Mouse (Mus musculus) neural tube, embryonic 15.5 days (tissue): Measurements from ENCODE around the gene AU022252. TPM values are rescaled to one million over a fixed set of nuclear protein-coding genes. Genes with fewer than 3 reads are reported as not detected.

Source experiments
- ATAC-seq: fragments of 200-750 bp; cut with Nextera tagmentation; 2 replicates; pipeline ENCODE4 v1.8.0; 2017; ENCODE audit warnings: mild to moderate bottlenecking, moderate TSS enrichment, moderate library complexity; ENCODE audit not compliant: low FRiP score
- H3K27ac ChIP-seq: fragments of 300-500 bp; sonication (generic); replicated peaks from 2 replicates; pipeline ENCODE4 v1.5.1; 2015; ENCODE audit warnings: mild to moderate bottlenecking, inconsistent platforms
- H3K27me3 ChIP-seq: fragments of 300-500 bp; sonication (generic); replicated peaks from 2 replicates; pipeline ENCODE4 v1.6.1; 2015; ENCODE audit warnings: inconsistent platforms
- H3K36me3 ChIP-seq: fragments of 300-500 bp; sonication (generic); 2 replicates; pipeline ENCODE4 v1.6.1; 2015; ENCODE audit warnings: inconsistent platforms
- H3K4me1 ChIP-seq: fragments of 300-500 bp; sonication (generic); 2 replicates; pipeline ENCODE4 v1.6.1; 2015; ENCODE audit warnings: inconsistent platforms
- H3K4me2 ChIP-seq: fragments of 300-500 bp; sonication (generic); 2 replicates; pipeline ENCODE4 v1.6.1; 2015; ENCODE audit warnings: inconsistent platforms, mild to moderate bottlenecking, moderate library complexity
- H3K4me3 ChIP-seq: fragments of 300-500 bp; sonication (generic); replicated peaks from 2 replicates; pipeline ENCODE4 v1.5.1; 2015; ENCODE audit warnings: mild to moderate bottlenecking, inconsistent platforms
- H3K9ac ChIP-seq: fragments of 300-500 bp; sonication (generic); replicated peaks from 2 replicates; pipeline ENCODE4 v1.6.1; 2015; ENCODE audit warnings: mild to moderate bottlenecking, inconsistent platforms
- H3K9me3 ChIP-seq: fragments of 300-500 bp; sonication (generic); replicated peaks from 2 replicates; pipeline ENCODE4 v1.6.1; 2016; ENCODE audit warnings: inconsistent platforms
- WGBS: fragments of 180-500 bp; shearing (Covaris S2); methylation state at CpG from one replicate; pipeline ENCODE4 v1.1.7; 2015; ENCODE audit warnings: mixed read lengths; 5-methylcytosine and 5-hydroxymethylcytosine counted together
- polyA plus RNA-seq: library from polyadenylated mRNA; unstranded; fragments of >200 nt; fragmentation: Nextera tagmentation; extraction: Ambion mirVana; gene quantifications from 2 replicates; pipeline ENCODE4 v1.2.1, GENCODE M21; 2015

AU022252 gene
- polyA plus RNA-seq, 1 experiment from 2014 or later = 26.0 TPM

DNA sequence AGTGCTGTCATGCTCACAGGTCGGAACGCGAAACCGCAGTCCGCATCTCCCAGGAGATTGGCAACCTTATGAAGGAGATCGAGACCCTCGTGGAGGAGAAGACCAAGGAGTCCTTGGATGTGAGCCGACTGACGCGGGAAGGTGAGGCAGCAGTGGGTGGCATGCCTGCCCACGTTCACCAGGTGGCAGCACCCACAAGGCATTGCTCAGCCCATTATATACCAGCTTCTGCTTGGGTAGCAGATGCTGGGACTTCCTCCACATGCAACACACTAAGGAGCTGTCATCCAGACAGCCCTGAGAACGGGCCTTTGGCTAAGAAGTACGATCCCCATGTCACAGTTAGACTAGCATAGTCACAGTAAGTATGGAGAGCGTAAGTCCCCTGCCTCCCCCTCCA is 9.2 kb upstream of the AU022252 start:
- H3K9ac ChIP-seq = no peak overlapping the region
- no peak overlapping the region for H3K4me2 ChIP-seq
- H3K27ac ChIP-seq = no peak overlapping the region
- H3K36me3 ChIP-seq = peaks cover 73% of the 10 kb centered on the region
- no peak overlapping the region for H3K4me3 ChIP-seq
- H3K9me3 ChIP-seq = no peaks in the 10 kb centered on the region
- H3K4me1 ChIP-seq = peaks cover 6% of the 10 kb centered on the region; the same call in 1 of the 2 replicates
- H3K27me3 ChIP-seq = no peaks in the 10 kb centered on the region
- ATAC-seq = no peak
- WGBS = 88% methylated on average over 14 of the region's 14 CpGs

DNA sequence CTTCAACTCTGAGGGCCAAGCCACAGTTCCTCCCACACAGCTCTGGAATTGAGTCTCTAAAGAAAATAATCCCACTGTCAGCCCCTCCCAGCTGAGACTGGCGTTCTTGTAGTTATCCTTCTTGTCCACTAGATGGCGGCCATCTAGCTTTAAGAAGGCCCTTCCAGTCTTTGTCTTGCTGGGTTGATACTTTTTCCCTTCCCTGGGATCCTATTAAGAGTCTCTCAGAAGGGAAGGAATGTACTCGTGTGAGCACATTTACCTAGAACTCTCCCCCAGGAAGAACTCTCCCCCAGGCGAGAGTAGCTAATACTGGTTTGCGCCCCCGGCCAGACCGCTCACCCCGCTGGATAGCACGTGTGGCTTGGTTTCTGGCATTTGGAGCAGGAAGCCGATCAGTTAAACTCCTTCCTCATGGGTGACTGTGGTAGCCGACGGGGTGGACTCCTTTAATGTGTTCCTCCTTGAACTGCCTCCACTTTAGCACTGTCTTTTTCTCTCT is 6.7 kb upstream of the AU022252 start:
- peak; percentile 71; the same call in 1 of the 2 replicates for ATAC-seq
- Histone ChIP-seq H3K9ac (no peak overlapping the region; the same call in 1 of the 2 replicates), H3K4me3 (no peak overlapping the region), H3K36me3 (peaks cover 56% of the 10 kb centered on the region), H3K27me3 (no peaks in the 10 kb centered on the region), H3K9me3 (no peaks in the 10 kb centered on the region), H3K4me2 (peak overlapping the region; percentile 15; the same call in 1 of the 2 replicates), H3K27ac (peak overlapping the region; percentile 67), H3K4me1 (peaks cover 11% of the 10 kb centered on the region)
- 37% methylated on average over 12 of the region's 12 CpGs for WGBS

DNA sequence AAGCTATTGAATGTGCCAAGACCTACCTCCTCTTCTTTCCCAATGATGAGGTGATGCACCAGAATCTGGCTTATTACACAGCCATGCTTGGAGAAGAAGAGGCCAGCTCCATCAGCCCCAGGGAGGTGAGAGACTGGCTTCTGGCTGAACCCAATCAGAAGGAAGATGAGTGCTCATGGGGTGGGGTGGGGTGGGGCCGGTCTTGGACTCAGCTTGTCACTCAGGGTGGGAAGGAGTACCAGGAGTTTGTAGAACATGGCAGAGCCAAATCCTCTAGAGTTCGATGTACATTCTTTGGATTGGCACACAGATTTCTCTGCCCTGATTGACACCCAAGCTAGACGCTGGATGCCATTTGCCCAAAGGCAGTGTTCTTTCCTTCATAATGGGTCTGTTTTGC is 6.1 kb upstream of the AU022252 start:
- Histone ChIP-seq H3K4me1 (peaks cover 16% of the 10 kb centered on the region), H3K36me3 (peaks cover 50% of the 10 kb centered on the region), H3K4me2 (no peak overlapping the region), H3K9ac (no peak overlapping the region), H3K4me3 (no peak overlapping the region), H3K27ac (peak overlapping the region; percentile 14; the same call in 1 of the 2 replicates), H3K27me3 (no peaks in the 10 kb centered on the region), H3K9me3 (no peaks in the 10 kb centered on the region)
- ATAC-seq = no peak
- WGBS = 82% methylated on average over 3 of the region's 3 CpGs

DNA sequence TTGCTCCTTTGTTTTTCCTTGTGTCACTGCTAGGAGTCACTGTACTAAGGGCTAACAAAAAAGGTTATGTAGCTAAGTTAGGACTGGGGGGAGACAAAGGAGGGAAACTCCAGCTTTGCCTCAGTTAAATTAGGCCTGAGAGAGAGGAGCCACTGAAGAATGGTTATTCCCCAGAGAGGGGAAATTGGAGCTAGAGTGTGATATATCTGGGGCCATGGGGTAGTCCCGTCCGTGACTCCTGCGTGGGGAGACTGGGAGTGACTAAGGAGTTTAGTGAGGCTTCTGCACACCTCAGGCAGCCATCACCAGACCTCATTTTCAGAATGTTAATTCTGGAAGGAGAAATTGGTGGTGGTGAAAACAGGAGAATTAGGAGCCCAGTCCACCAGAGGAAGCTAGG is 1.8 kb upstream of the AU022252 start:
- 87% methylated on average over 3 of the region's 3 CpGs for WGBS
- peak overlapping the region; percentile 72 for H3K9ac ChIP-seq
- H3K27ac ChIP-seq = peak overlapping the region; percentile 81; the same call in 1 of the 2 replicates
- H3K4me2 ChIP-seq = peak overlapping the region; percentile 76
- H3K4me1 ChIP-seq = peaks cover 20% of the 10 kb centered on the region
- H3K36me3 ChIP-seq = peaks cover 24% of the 10 kb centered on the region
- peak overlapping the region; percentile 87 for H3K4me3 ChIP-seq
- no peak for ATAC-seq
- no peaks in the 10 kb centered on the region for H3K27me3 ChIP-seq
- no peaks in the 10 kb centered on the region for H3K9me3 ChIP-seq

DNA sequence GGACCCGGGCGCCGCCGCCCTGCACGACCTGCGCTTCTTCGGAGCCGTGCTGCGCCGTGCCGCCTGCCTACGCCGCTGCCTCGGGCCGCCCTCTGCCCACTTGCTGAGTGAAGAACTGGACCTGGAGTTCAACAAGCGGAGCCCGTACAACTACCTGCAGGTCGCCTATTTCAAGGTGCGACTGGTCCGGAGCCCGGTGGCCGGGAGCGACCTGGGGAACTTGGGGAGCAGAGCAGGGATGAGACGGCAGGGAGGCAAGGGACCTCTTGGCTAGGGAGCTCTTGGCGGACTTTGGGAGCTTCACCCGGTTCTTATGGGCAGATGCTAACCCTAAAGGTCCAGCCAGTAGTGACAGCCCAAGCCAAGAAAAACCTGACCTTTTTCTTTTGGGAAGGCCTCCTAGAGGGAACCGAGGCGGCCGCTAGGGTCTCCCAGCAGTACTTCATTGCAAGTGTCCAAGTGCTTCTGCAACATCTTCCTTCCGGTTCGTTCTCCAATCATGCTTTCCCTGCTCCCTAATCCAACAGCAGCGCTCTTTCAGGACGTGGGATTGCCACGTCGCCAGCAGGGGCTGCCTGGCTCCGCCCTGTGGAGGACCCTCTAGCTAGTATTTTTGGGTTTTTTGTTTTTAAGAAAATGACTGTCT is 867 bp upstream of the AU022252 start:
- Histone ChIP-seq H3K4me3 (peak overlapping the region; percentile 87), H3K27ac (peak overlapping the region; percentile 81), H3K4me1 (peaks cover 19% of the 10 kb centered on the region), H3K36me3 (peaks cover 23% of the 10 kb centered on the region), H3K9me3 (no peaks in the 10 kb centered on the region), H3K4me2 (peak overlapping the region; percentile 76), H3K27me3 (no peaks in the 10 kb centered on the region), H3K9ac (peak overlapping the region; percentile 72)
- WGBS = 1% methylated on average over 36 of the region's 36 CpGs
- peak; percentile 53 for ATAC-seq

DNA sequence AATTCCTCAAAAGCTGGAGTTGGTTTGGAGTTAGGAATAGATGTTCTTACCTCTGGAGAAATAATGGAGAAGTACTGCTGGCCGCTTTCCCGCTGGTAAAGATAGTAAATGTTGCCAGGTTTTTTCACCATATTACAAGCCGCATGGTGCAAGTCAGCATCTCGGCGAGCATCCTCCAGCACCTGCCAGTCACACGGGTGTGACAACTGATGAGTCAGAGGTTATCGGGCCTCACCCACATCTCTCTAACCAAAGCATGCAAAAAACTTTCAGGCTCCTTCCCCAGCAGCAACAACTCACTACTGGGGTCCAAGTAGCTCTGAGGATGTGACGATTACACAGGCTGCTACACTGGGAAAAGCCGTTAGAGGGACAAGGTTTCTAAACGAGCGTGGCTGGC is 5.8 kb downstream of the AU022252 start:
- H3K4me3 ChIP-seq = no peak overlapping the region
- H3K4me1 ChIP-seq = peaks cover 4% of the 10 kb centered on the region; the same call in 1 of the 2 replicates
- no peaks in the 10 kb centered on the region for H3K9me3 ChIP-seq
- H3K36me3 ChIP-seq = peaks cover 38% of the 10 kb centered on the region
- ATAC-seq = no peak
- H3K4me2 ChIP-seq = no peak overlapping the region
- 94% methylated on average over 11 of the region's 11 CpGs for WGBS
- no peak overlapping the region for H3K27ac ChIP-seq
- H3K9ac ChIP-seq = no peak overlapping the region
- H3K27me3 ChIP-seq = no peaks in the 10 kb centered on the region

DNA sequence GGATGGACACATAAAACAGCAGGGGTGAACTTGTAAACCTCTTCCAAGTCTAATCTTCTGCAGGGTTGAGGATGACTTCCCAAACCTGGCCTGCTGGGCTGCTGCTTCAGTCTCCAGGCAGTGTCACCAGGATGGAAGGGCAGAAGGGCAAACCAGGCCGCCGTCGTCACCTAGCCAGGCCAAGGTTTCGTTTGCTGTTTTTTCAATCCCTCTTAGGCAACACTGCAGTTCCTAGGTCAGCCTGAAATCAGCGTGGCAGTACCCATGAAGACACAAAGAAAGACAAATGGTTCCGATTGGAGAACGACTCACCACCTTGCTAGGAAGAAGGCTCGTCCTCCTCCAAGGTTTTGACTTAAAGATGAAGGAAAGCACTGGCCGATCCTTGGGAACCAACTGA is 6.8 kb downstream of the AU022252 start:
- no peak overlapping the region for H3K9ac ChIP-seq
- no peaks in the 10 kb centered on the region for H3K27me3 ChIP-seq
- H3K36me3 ChIP-seq = peaks cover 38% of the 10 kb centered on the region
- no peak overlapping the region for H3K4me3 ChIP-seq
- H3K27ac ChIP-seq = no peak overlapping the region
- 93% methylated on average over 9 of the region's 9 CpGs for WGBS
- H3K4me2 ChIP-seq = no peak overlapping the region
- ATAC-seq = no peak
- H3K4me1 ChIP-seq = no peaks in the 10 kb centered on the region
- no peaks in the 10 kb centered on the region for H3K9me3 ChIP-seq

DNA sequence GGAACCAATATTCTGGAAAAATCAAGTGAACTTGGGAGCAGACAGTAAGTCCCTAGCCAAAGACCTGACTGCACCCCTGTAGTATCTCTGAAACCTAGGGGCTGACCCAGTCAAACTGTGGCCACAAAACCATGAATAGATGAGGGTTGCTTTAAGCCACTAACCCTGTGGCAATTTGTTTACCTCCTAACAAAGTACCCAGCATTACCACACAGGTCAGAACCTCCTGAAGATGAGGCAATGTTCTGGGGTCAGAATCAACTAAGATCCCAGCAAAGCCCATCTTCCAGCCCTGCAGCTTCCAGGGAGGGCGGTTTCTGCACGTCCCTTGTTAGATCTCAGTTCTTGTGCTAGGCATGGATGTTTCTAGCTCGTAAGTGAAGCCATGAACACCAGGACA is 8.0 kb downstream of the AU022252 start:
- Histone ChIP-seq H3K27ac (no peak overlapping the region), H3K4me3 (no peak overlapping the region), H3K4me2 (no peak overlapping the region), H3K4me1 (no peaks in the 10 kb centered on the region), H3K9me3 (no peaks in the 10 kb centered on the region), H3K36me3 (peaks cover 38% of the 10 kb centered on the region), H3K27me3 (no peaks in the 10 kb centered on the region), H3K9ac (no peak overlapping the region)
- WGBS = 95% methylated on average over 3 of the region's 3 CpGs
- no peak for ATAC-seq

DNA sequence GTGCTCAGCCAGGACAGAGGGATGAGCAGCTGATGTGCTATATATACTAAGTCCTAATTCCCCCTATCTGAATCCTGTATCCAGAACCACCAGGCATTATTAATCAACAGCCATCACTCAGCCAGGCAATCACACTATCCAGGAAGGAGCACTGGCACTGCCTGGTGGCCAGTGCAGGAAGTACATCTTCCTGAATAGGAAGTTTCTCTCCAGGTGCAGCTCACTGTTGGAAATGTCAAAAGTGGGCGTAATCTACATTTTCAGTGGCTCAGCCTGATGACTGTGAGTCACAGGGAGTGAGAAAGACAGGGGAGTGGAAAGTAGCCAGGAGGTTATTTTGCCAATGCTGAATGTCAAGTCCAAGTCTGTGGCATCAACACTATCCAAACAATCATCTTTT is 8.8 kb downstream of the AU022252 start:
- 0 out of 2 replicates have a peak, but pooled peaks cover 3% of the 10 kb centered on the region for H3K27me3 ChIP-seq
- H3K4me3 ChIP-seq = no peak overlapping the region
- ATAC-seq = no peak
- no peak overlapping the region for H3K27ac ChIP-seq
- H3K4me1 ChIP-seq = no peaks in the 10 kb centered on the region
- WGBS = 88% methylated on average over 1 of the region's 1 CpGs
- H3K36me3 ChIP-seq = peaks cover 38% of the 10 kb centered on the region
- H3K9ac ChIP-seq = no peak overlapping the region
- H3K9me3 ChIP-seq = no peaks in the 10 kb centered on the region
- H3K4me2 ChIP-seq = no peak overlapping the region

DNA sequence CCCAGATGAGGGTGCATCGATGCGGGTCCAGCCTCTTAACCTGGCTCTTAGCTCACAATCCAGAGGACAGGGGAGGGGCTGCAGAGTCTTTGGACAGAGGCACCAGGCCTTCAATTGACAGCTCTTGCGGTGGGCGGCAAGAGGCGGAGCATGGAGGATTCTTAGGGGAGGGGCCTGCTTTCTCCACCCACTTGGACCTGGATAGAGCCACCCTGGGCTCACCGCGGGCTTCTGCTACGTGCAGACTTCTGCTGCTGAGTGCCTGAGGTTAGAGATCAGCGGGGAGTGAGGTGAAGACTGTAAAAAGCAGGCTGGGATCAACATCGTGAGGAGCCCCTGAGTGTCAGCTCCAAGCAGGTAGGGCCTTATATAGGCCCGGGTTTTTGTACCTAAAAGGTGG is 14.3 kb downstream of the AU022252 start, which contains the start of gene Tmem269:
Gene Tmem269, minus strand, starts transcription at position 49 of the 400 bp plus-strand sequence.
- no peak within 1 kb of the TSS for H3K27ac ChIP-seq
- 12% methylated on average over 11 of the region's 11 CpGs for WGBS
- H3K4me3 ChIP-seq = no peak within 1 kb of the TSS
- H3K9ac ChIP-seq = no peak within 1 kb of the TSS
- no peaks in the 10 kb centered on the region; the same call in 1 of the 2 replicates for H3K4me1 ChIP-seq
- 0 out of 2 replicates have a peak, but pooled peaks cover 3% of the 10 kb centered on the region for H3K27me3 ChIP-seq
- no peaks in the 10 kb centered on the region for H3K9me3 ChIP-seq
- no peaks in the 10 kb centered on the region for H3K36me3 ChIP-seq
- no peak for ATAC-seq
- no peak within 1 kb of the TSS for H3K4me2 ChIP-seq

DNA sequence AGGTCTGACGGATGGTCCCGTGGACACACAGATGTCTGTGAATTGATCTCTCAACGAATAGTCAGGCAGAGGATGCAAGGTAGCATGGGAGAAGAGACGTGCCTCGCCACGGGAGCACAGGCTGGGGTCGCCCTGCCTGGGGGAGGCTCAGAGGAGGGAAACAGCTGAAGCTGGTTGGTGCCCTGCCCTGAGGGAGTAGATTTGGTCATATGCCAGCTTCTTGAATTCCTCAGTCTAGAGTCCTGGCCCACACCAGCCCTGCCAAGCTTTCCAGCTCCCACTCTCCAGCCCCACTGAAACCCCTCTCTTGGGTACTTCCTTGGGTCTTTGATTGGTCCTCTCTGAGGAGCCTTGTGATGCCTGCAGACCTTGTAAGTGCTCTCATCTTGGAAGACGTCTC is 15.8 kb downstream of the AU022252 start:
- Histone ChIP-seq H3K9ac (no peak overlapping the region), H3K4me2 (no peak overlapping the region), H3K4me3 (no peak overlapping the region), H3K36me3 (no peaks in the 10 kb centered on the region), H3K27me3 (0 out of 2 replicates have a peak, but pooled peaks cover 3% of the 10 kb centered on the region), H3K4me1 (no peaks in the 10 kb centered on the region; the same call in 1 of the 2 replicates), H3K9me3 (no peaks in the 10 kb centered on the region), H3K27ac (no peak overlapping the region)
- no peak for ATAC-seq
- WGBS = 74% methylated on average over 8 of the region's 8 CpGs

DNA sequence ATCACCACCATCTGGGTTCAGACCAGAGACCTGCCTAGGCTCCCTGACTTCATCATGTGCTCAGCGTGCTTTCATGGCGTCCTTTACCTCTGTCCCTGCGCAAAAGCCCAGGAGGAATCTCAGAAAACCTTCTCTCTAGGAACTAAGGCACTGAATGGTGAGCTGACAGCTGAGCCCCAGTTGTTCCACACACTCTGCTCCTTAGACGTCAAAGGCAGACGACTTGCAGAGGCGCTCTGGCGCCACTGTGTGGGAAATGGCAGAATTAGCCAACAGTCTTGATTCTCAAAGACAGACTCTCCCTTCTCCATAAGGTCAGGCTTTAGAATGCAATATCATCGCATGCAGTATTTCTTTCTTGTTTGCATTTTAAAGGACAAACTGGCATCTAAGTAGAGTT is 27.8 kb downstream of the AU022252 start:
- Histone ChIP-seq H3K27ac (no peak overlapping the region), H3K4me1 (no peaks in the 10 kb centered on the region), H3K9ac (peak overlapping the region; percentile 20; the same call in 1 of the 2 replicates), H3K4me2 (no peak overlapping the region), H3K9me3 (no peaks in the 10 kb centered on the region), H3K27me3 (no peaks in the 10 kb centered on the region), H3K36me3 (peaks cover 14% of the 10 kb centered on the region), H3K4me3 (no peak overlapping the region)
- ATAC-seq = peak; percentile 71
- WGBS = 16% methylated on average over 8 of the region's 8 CpGs
